Mouse (Mus musculus) left cerebral cortex, adult 6 months (tissue): ENCODE results near the gene Capn2. TPM values are rescaled to one million over a fixed set of nuclear protein-coding genes. Genes with fewer than 3 reads are reported as not detected.

Source experiments
- long read RNA-seq, 2 experiments: library from polyadenylated mRNA; unstranded; transcript quantifications; one replicate each; pipeline ENCODE4 v2.0.0; 2019 to 2020
- polyA plus RNA-seq: library from polyadenylated mRNA; unstranded; fragments of <200 nt; fragmentation: Nextera tagmentation; gene quantifications from 2 replicates; pipeline ENCODE4 v1.2.3, GENCODE M21; 2021

Gene Capn2
- polyA plus RNA-seq, result 25.1 and 35.4 TPM in 2 replicates
- long read RNA-seq, experiment 1, partial matches to known transcripts, result 26 of 197 reads
- long read RNA-seq, experiment 1, other reads (novel, unspliced or antisense), result 171 of 197 reads
- long read RNA-seq, experiment 2, partial matches to known transcripts, result 18 of 42 reads
- long read RNA-seq, experiment 2, other reads (novel, unspliced or antisense), result 24 of 42 reads

DNA sequence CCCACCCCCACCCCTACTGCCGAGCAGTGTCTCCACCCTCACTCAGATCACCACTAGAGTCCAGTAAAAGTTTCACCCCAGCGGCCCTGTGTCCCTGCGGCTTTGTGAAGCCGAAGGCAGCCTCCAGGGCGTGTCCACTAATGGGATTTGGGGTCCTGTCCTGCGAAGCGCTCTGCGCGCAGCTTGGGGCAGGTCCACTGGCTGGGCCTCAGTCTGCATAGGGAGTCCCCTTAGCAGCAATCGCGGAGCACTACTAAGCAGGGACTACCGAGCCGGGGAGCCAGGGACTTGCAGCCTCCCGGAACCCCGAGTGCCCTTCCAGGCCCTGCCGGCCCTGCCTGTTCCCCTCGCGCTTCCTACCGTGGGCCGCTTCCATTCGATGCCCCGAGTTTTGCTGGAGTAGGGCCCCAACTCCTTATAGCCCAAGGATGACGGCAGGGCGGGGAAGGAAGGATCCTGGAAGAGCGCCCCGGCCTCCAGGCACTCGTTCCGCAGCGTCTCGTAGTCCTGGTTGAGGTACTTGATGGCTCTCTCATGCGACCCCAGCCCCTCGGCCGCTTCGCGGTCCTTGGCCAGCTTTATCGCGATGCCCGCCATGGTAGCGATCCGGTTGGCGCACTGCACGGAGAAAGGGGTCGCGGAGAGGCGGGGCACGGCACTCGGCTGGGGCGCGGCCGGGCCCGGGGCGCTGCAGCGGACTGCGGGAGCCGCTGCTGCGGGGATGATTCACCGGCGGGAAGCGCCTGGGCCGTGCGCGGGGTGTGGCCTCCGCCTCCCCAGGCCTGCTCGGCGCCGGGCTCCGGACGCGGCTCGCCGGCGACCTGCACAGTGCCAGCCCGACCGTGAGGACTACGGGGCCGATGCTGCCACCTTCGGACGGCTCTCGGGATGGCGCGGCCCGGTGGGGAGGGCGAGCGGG, at the start of gene Capn2:
Gene Capn2, minus strand, starts transcription at position 851 of the 919 bp plus-strand sequence.

DNA sequence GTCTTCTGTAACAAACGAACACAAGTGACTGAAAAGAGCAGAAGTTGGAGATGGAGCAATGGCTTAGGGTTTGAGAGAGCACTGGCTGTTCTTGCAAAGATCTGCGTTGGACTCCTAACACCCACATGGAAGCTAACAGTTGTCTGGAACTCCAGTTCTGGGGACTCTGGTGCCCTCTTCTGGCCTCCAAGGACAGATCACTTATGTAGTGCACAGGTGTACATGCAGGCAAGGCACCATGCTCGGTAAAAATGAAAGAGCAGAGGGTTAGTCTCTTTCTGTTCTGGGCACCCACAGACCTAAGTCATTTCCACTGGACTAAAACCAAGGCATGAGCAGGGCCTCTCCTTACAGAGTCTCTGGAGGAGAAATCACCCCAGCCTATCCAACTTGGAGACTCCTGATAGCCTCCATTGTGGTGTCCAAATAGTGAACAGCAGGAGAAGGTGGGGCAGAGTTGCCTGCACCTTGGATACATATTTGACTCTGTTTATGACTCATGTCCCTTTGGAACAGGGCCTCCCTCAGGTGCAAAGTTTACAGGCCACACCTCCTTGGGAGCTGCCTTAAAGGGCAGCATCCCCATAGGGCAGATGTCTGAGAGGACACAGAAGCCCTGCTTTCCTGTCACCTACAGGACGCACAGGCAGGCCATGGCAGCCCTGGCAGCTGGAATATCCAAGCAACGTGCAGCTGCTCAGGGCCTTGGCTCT, 47.2 kb upstream of the Capn2 start, which contains the start of gene Capn8:
Gene Capn8, plus strand, starts transcription at position 600 of the 713 bp plus-strand sequence.

Other genes with a start within 250 kb of the Capn2 start
- 122 and 126 TPM in 2 replicates for gene Degs1, start 234.8 kb downstream of the Capn2 start, polyA plus RNA-seq
- 4.9 and 9.3 TPM in 2 replicates for gene Fbxo28, start 176.0 kb downstream of the Capn2 start, polyA plus RNA-seq
- 9.6 and 12.1 TPM in 2 replicates for gene Trp53bp2, start 108.4 kb downstream of the Capn2 start, polyA plus RNA-seq
- gene Capn8, start 47.4 kb upstream of the Capn2 start, polyA plus RNA-seq, result not detected in 2 replicates
- gene Ccdc185, start 231.6 kb upstream of the Capn2 start, polyA plus RNA-seq, result not detected in 2 replicates
- 76.7 and 83.7 TPM in 2 replicates for gene Susd4, start 246.3 kb upstream of the Capn2 start, polyA plus RNA-seq